Mouse (Mus musculus) heart, embryonic 11.5 days (tissue): ENCODE measurements around the gene C530008M17Rik. TPM values are rescaled to one million over a fixed set of nuclear protein-coding genes. Genes with fewer than 3 reads are reported as not detected.

Experiments
- ATAC-seq: fragments of 200-750 bp; cut with Nextera tagmentation; replicated peaks from 2 replicates; pipeline ENCODE4 v1.8.0; 2017; ENCODE audit warnings: moderate library complexity; ENCODE audit not compliant: insufficient number of reproducible peaks, low FRiP score, low TSS enrichment
- H3K27ac ChIP-seq: fragments of 300-500 bp; sonication (generic); 2 replicates; pipeline ENCODE4 v1.5.1; 2014; ENCODE audit warnings: mild to moderate bottlenecking, low read depth, low read length
- H3K27me3 ChIP-seq: fragments of 300-500 bp; sonication (generic); 2 replicates; pipeline ENCODE4 v1.6.1; 2014; ENCODE audit warnings: mild to moderate bottlenecking, low read length, mixed read lengths; ENCODE audit not compliant: control insufficient read depth, insufficient read depth
- H3K36me3 ChIP-seq: fragments of 300-500 bp; sonication (generic); 2 replicates; pipeline ENCODE4 v1.6.1; 2014; ENCODE audit warnings: mild to moderate bottlenecking, low read length, moderate library complexity, mixed read lengths; ENCODE audit not compliant: control insufficient read depth, insufficient read depth
- H3K4me1 ChIP-seq: fragments of 300-500 bp; sonication (generic); 2 replicates; pipeline ENCODE4 v1.6.1; 2014; ENCODE audit warnings: low read length; ENCODE audit not compliant: control insufficient read depth, insufficient read depth
- H3K4me2 ChIP-seq: fragments of 300-500 bp; sonication (generic); 2 replicates; pipeline ENCODE4 v1.6.1; 2014; ENCODE audit warnings: mild to moderate bottlenecking, moderate library complexity
- H3K4me3 ChIP-seq: fragments of 300-500 bp; sonication (generic); 2 replicates; pipeline ENCODE4 v1.5.1; 2014; ENCODE audit warnings: low read depth, low read length
- H3K9ac ChIP-seq: fragments of 300-500 bp; sonication (generic); 2 replicates; pipeline ENCODE4 v1.6.1; 2014; ENCODE audit warnings: mild to moderate bottlenecking, low read depth, low read length, moderate library complexity
- H3K9me3 ChIP-seq: fragments of 300-500 bp; sonication (generic); replicated peaks from 2 replicates; pipeline ENCODE4 v1.6.1; 2016; ENCODE audit warnings: low read length; ENCODE audit not compliant: control insufficient read depth
- whole genome bisulfite sequencing: fragments of 180-500 bp; shearing (Covaris S2); extraction: QIAGEN DNeasy Blood & Tissue Kit; methylation state at CpG from one replicate; pipeline ENCODE4 v1.1.7; 2014; ENCODE audit not compliant: insufficient replicate concordance; 5-methylcytosine and 5-hydroxymethylcytosine counted together
- polyA plus RNA-seq: library from polyadenylated mRNA; unstranded; fragments of >200 nt; fragmentation: Nextera tagmentation; extraction: Ambion mirVana; gene quantifications from 2 replicates; pipeline ENCODE4 v1.2.1, GENCODE M21; 2014

The C530008M17Rik gene
- polyA plus RNA-seq, 1 experiment from 2014 or later, result 34.8 TPM

- Histone ChIP-seq H3K27ac (no peak overlapping the region), H3K9ac (no peak overlapping the region), H3K36me3 (no peaks in the 10 kb centered on the region), H3K4me3 (no peak overlapping the region), H3K9me3 (no peaks in the 10 kb centered on the region), H3K4me1 (no peaks in the 10 kb centered on the region), H3K27me3 (no peaks in the 10 kb centered on the region), H3K4me2 (no peak overlapping the region)
- no peak for ATAC-seq
- WGBS, result 79% methylated on average over 17 of the region's 17 CpGs
Measured at GRCm38 (mm10) chr5:76832529-76833210, 176.4 kb downstream of the C530008M17Rik start.

- ATAC-seq, result no peak
- H3K4me2 ChIP-seq, result no peak overlapping the region
- H3K36me3 ChIP-seq, result no peaks in the 10 kb centered on the region
- H3K4me1 ChIP-seq, result no peaks in the 10 kb centered on the region
- no peak overlapping the region for H3K27ac ChIP-seq
- 51% methylated on average over 5 of the region's 5 CpGs for WGBS
- no peaks in the 10 kb centered on the region for H3K9me3 ChIP-seq
- H3K4me3 ChIP-seq, result no peak overlapping the region
- H3K27me3 ChIP-seq, result no peaks in the 10 kb centered on the region
- no peak overlapping the region for H3K9ac ChIP-seq
Measured at GRCm38 (mm10) chr5:76837018-76837417, 180.7 kb downstream of the C530008M17Rik start.

GRCm38 (mm10) chr5:76839786-76840185 lies 183.5 kb downstream of the C530008M17Rik start:
- WGBS, result 72% methylated on average over 6 of the region's 6 CpGs
- ATAC-seq, result no peak

DNA sequence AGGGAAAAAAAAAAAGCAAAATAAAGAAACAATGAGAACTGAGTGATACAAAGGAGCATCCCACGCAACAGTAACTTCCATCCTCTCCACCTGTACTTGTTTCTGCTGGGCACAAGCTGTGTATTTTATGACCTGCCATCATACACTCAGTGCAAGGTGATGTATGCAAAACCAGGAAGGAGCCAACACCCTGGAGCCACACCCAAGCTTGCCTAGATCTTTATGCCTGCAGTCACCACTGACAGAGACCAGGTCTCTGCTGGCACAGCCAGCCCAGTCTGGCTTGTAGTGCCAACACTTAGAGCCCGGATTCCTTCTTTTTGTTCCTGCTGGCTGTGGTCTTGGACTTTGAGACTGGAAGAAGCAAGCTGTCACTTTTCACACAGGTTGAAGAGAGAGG lies 185.5 kb downstream of the C530008M17Rik start:
- Histone ChIP-seq H3K9me3 (no peaks in the 10 kb centered on the region), H3K36me3 (no peaks in the 10 kb centered on the region), H3K9ac (no peak overlapping the region), H3K27ac (no peak overlapping the region), H3K4me1 (peaks cover 4% of the 10 kb centered on the region), H3K4me3 (no peak overlapping the region), H3K27me3 (no peaks in the 10 kb centered on the region), H3K4me2 (no peak overlapping the region)
- 82% methylated on average over 2 of the region's 2 CpGs for WGBS
- ATAC-seq, result no peak

More at GRCm38 (mm10) chr5:76839786-76840185, 183.5 kb downstream of the C530008M17Rik start:
- no peak overlapping the region for H3K27ac ChIP-seq
- no peaks in the 10 kb centered on the region for H3K27me3 ChIP-seq
- no peaks in the 10 kb centered on the region for H3K9me3 ChIP-seq
- peaks cover 4% of the 10 kb centered on the region for H3K4me1 ChIP-seq
- H3K4me3 ChIP-seq, result no peak overlapping the region
- no peaks in the 10 kb centered on the region for H3K36me3 ChIP-seq
- H3K4me2 ChIP-seq, result no peak overlapping the region
- no peak overlapping the region for H3K9ac ChIP-seq

GRCm38 (mm10) chr5:76843448-76843847 lies 187.1 kb downstream of the C530008M17Rik start:
- Histone ChIP-seq H3K27me3 (no peaks in the 10 kb centered on the region), H3K36me3 (no peaks in the 10 kb centered on the region), H3K27ac (no peak overlapping the region), H3K4me1 (peaks cover 4% of the 10 kb centered on the region), H3K9me3 (no peaks in the 10 kb centered on the region), H3K4me2 (no peak overlapping the region), H3K4me3 (no peak overlapping the region), H3K9ac (no peak overlapping the region)
- ATAC-seq, result no peak
- WGBS, result 11% methylated on average over 4 of the region's 4 CpGs

- Histone ChIP-seq H3K9ac (0 out of 2 replicates have a peak overlapping the region, but pooled peaks have one; percentile 11), H3K36me3 (no peaks in the 10 kb centered on the region), H3K27me3 (no peaks in the 10 kb centered on the region), H3K4me3 (no peak overlapping the region), H3K9me3 (no peaks in the 10 kb centered on the region), H3K4me1 (peaks cover 4% of the 10 kb centered on the region), H3K27ac (no peak overlapping the region), H3K4me2 (no peak overlapping the region)
- no peak for ATAC-seq
- 63% methylated on average over 9 of the region's 9 CpGs for WGBS
Measured at GRCm38 (mm10) chr5:76843851-76844419, 187.6 kb downstream of the C530008M17Rik start.

DNA sequence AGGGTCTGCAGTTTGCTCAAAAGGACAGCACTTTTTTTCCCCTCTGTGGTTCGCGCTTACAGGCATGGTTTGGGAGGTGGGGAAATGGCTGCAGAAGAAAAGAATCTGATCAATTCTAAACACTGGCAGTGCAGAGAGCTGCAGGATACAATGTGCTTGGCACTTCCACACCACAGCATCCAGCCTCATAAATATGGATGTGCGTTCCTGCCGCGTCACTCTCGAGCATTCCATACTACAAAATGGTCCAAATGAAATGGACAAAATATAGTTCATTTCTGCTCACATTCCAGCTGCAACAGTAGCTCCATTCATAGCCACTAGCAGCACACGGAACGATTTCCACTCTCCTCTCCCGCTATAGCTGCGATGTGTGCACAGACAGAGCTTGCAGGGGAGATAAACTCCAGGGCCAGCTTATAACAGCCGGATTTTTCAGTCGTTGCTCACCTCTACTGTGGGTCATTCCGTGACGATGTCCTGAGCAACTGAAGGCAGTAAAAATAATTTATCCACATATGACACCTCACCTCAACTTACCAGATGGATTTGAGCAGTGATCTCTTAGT lies 188.4 kb downstream of the C530008M17Rik start:
- WGBS, result 74% methylated on average over 14 of the region's 14 CpGs
- no peaks in the 10 kb centered on the region for H3K27me3 ChIP-seq
- no peak for ATAC-seq

DNA sequence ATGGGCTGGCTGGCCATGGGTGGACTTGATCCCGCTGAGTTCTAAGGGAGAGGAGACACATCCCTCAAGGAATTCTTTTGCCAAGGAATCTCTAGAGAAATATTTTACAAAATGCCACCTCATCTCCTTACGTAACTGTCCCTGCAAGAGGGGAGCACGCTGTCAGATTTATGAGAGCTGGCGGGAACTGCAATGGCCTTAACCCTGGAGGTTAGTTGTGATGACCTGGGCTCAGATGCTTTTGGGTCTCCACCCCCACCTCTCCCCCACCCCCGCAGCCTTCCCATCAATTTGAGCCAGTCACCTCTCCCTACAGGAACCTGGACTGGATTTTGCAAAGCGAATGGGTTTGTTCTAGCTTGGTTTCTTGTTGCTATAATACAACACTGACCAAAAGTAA lies 190.8 kb downstream of the C530008M17Rik start:
- H3K27me3 ChIP-seq, result no peaks in the 10 kb centered on the region
- 81% methylated on average over 6 of the region's 6 CpGs for WGBS
- H3K9ac ChIP-seq, result no peak overlapping the region
- no peak overlapping the region for H3K4me2 ChIP-seq
- no peaks in the 10 kb centered on the region for H3K9me3 ChIP-seq
- H3K27ac ChIP-seq, result no peak overlapping the region
- peaks cover 13% of the 10 kb centered on the region for H3K4me1 ChIP-seq
- H3K36me3 ChIP-seq, result no peaks in the 10 kb centered on the region
- ATAC-seq, result no peak
- no peak overlapping the region for H3K4me3 ChIP-seq

More for the DNA sequence above, 188.4 kb downstream of the C530008M17Rik start:
- H3K9me3 ChIP-seq, result no peaks in the 10 kb centered on the region
- H3K36me3 ChIP-seq, result no peaks in the 10 kb centered on the region
- no peak overlapping the region for H3K27ac ChIP-seq
- peaks cover 8% of the 10 kb centered on the region for H3K4me1 ChIP-seq
- no peak overlapping the region for H3K4me3 ChIP-seq
- H3K4me2 ChIP-seq, result no peak overlapping the region
- no peak overlapping the region for H3K9ac ChIP-seq
